17 mouse cellular contexts compared by ENCODE assay signal in genomic region chr8:35121084-35121483, GRCm38 (mm10).
"Had no signal": no experiment of that assay in that cellular context is flagged by ENCODE, and none has a peak within 500 bp of the region (broad histone marks: within the 10 kb centered on the region; RNA-seq: fewer than 3 reads in every experiment).

No protein-coding gene starts in this region.

- ATAC-seq: hindbrain, embryonic 16.5 days; inflammation-experienced regulatory T-cells, adult 6 months; intestine, embryonic 15.5 days; intestine, postnatal 0 days had no signal

- DNase-seq: gastrocnemius, adult 2 months; gastrocnemius, postnatal 10 days; gastrocnemius, postnatal 25 days; heart, adult 18-20 months; heart, postnatal 10 days; heart, postnatal 4 days; kidney, adult 18-20 months; kidney, adult 8-10 months; kidney, postnatal 10 days; kidney, postnatal 25 days; layer of hippocampus, adult 9-11 months; liver; liver, embryonic 13.5 days had no signal
